Mouse (Mus musculus) stomach, embryonic 14.5 days (tissue): ENCODE data around the gene Myo1e. TPM values are rescaled to one million over a fixed set of nuclear protein-coding genes. Genes with fewer than 3 reads are reported as not detected.

Source experiments
- ATAC-seq: fragments of 200-750 bp; cut with Nextera tagmentation; 2 replicates; pipeline ENCODE4 v1.8.0; 2017; ENCODE audit warnings: low read depth, moderate TSS enrichment; ENCODE audit not compliant: insufficient number of reproducible peaks, insufficient read depth, low FRiP score
- H3K27ac ChIP-seq: fragments of 300-500 bp; sonication (generic); 2 replicates; pipeline ENCODE4 v1.5.1; 2014; ENCODE audit warnings: mild to moderate bottlenecking, low read length, moderate library complexity, mixed read lengths
- H3K27me3 ChIP-seq: fragments of 300-500 bp; sonication (generic); 2 replicates; pipeline ENCODE4 v1.6.1; 2014; ENCODE audit warnings: low read length, control low read depth, mixed read lengths; ENCODE audit not compliant: control insufficient read depth, insufficient read depth
- H3K36me3 ChIP-seq: fragments of 300-500 bp; sonication (generic); 2 replicates; pipeline ENCODE4 v1.6.1; 2014; ENCODE audit warnings: mild to moderate bottlenecking, control low read depth, low read length, moderate library complexity, mixed read lengths; ENCODE audit not compliant: control insufficient read depth, insufficient read depth
- H3K4me1 ChIP-seq: fragments of 300-500 bp; sonication (generic); 2 replicates; pipeline ENCODE4 v1.6.1; 2014; ENCODE audit warnings: low read length, control low read depth, mixed read lengths; ENCODE audit not compliant: control insufficient read depth, insufficient read depth
- H3K4me2 ChIP-seq: fragments of 300-500 bp; sonication (generic); replicated peaks from 2 replicates; pipeline ENCODE4 v1.6.1; 2014; ENCODE audit warnings: low read depth, low read length, control low read depth
- H3K4me3 ChIP-seq: fragments of 300-500 bp; sonication (generic); 2 replicates; pipeline ENCODE4 v1.5.1; 2014; ENCODE audit warnings: low read depth, low read length, control low read depth
- H3K9ac ChIP-seq: fragments of 300-500 bp; sonication (generic); replicated peaks from 2 replicates; pipeline ENCODE4 v1.6.1; 2014; ENCODE audit warnings: low read depth, mild to moderate bottlenecking, control low read depth, low read length, moderate library complexity, mixed read lengths
- H3K9me3 ChIP-seq: fragments of 300-500 bp; sonication (generic); 2 replicates; pipeline ENCODE4 v1.6.1; 2016; ENCODE audit warnings: low read depth, low read length, control low read depth; ENCODE audit not compliant: control insufficient read depth
- WGBS: fragments of 180-500 bp; shearing (Covaris S2); extraction: QIAGEN DNeasy Blood & Tissue Kit; methylation state at CpG from one replicate; pipeline ENCODE4 v1.1.7; 2014; 5-methylcytosine and 5-hydroxymethylcytosine counted together
- polyA plus RNA-seq: library from polyadenylated mRNA; unstranded; fragments of >200 nt; fragmentation: Nextera tagmentation; extraction: Ambion mirVana; gene quantifications from 2 replicates; pipeline ENCODE4 v1.2.1, GENCODE M21; 2014

Gene Myo1e
- polyA plus RNA-seq, 1 experiment from 2014 or later = 23.2 TPM

GRCm38 (mm10) chr9:70410668-70411067 lies 203.5 kb downstream of the Myo1e start:
- no peak overlapping the region; the same call in 1 of the 2 replicates for H3K27ac ChIP-seq
- H3K4me2 ChIP-seq = no peak overlapping the region
- no peaks in the 10 kb centered on the region for H3K4me1 ChIP-seq
- no peak overlapping the region for H3K4me3 ChIP-seq
- H3K36me3 ChIP-seq = peaks cover 73% of the 10 kb centered on the region
- no peak overlapping the region for H3K9ac ChIP-seq
- no peaks in the 10 kb centered on the region for H3K27me3 ChIP-seq
- WGBS = 56% methylated on average over 11 of the region's 11 CpGs
- ATAC-seq = no peak
- H3K9me3 ChIP-seq = no peaks in the 10 kb centered on the region

DNA sequence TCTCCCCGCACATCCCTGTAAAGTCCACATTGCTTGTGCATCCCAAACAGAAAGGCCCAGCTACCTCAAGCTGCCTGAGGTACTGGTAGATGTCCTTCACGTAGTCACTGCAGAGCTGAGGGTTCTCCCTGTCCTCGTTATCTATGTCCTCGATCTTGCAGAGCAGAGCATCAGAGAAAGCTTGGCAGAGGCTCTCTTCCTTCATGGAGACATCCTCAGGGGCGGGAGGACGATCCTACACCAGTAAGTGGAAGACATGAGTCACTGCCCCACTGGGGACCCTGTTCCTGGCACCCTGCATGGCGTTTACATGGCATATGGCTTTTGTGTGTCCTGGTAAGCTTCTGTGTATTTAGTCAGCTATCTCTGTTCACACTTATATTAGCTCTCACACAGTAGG lies 205.9 kb downstream of the Myo1e start:
- ATAC-seq = no peak
- 88% methylated on average over 7 of the region's 7 CpGs for WGBS
- H3K36me3 ChIP-seq = peaks cover 77% of the 10 kb centered on the region
- H3K27me3 ChIP-seq = no peaks in the 10 kb centered on the region
- no peaks in the 10 kb centered on the region for H3K9me3 ChIP-seq
- H3K9ac ChIP-seq = no peak overlapping the region
- H3K4me1 ChIP-seq = no peaks in the 10 kb centered on the region
- H3K27ac ChIP-seq = no peak overlapping the region
- H3K4me3 ChIP-seq = no peak overlapping the region
- H3K4me2 ChIP-seq = no peak overlapping the region

- no peaks in the 10 kb centered on the region for H3K27me3 ChIP-seq
- WGBS = 77% methylated on average over 3 of the region's 3 CpGs
- H3K9ac ChIP-seq = no peak overlapping the region
- H3K4me1 ChIP-seq = peaks cover 8% of the 10 kb centered on the region; the same call in 1 of the 2 replicates
- peaks cover 55% of the 10 kb centered on the region for H3K36me3 ChIP-seq
- ATAC-seq = no peak
- no peak overlapping the region for H3K4me3 ChIP-seq
- no peak overlapping the region for H3K4me2 ChIP-seq
- H3K9me3 ChIP-seq = no peaks in the 10 kb centered on the region
- no peak overlapping the region for H3K27ac ChIP-seq
These were observed 209.3 kb downstream of the Myo1e start for GRCm38 (mm10) chr9:70416412-70416811.

- Histone ChIP-seq H3K27ac (peak within 1 kb of the TSS; percentile 53; the same call in 1 of the 2 replicates), H3K4me1 (peaks cover 8% of the 10 kb centered on the region; the same call in 1 of the 2 replicates), H3K4me2 (peak within 1 kb of the TSS; percentile 91), H3K27me3 (no peaks in the 10 kb centered on the region), H3K36me3 (peaks cover 31% of the 10 kb centered on the region), H3K4me3 (peak within 1 kb of the TSS; percentile 75), H3K9me3 (no peaks in the 10 kb centered on the region), H3K9ac (peak within 1 kb of the TSS; percentile 65)
- ATAC-seq = peak; percentile 98
- WGBS = 2% methylated on average over 45 of the region's 45 CpGs
These were observed 214.3 kb downstream of the Myo1e start, which contains the start of gene Ccnb2 for GRCm38 (mm10) chr9:70421257-70422056. Gene Ccnb2 (minus strand): TSS chr9:70421547.

DNA sequence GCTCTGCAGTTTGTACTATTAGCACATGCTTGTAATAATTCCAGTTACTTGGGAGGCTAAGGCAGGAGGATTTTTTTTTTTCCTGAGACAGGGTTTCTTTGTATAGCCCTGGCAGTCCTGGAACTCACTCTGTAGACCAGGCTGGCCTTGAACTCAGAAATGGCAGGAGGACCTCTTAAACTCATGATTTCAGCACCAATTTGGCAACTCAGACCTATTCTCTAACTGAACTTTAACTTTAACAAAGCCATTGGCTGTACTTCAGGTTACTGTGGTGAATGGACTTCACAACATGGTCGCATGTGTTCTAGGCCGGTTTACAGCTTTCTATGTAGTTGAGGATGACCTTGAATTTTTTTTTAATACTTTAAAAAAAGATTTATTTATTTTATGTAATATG lies 215.5 kb downstream of the Myo1e start:
- Histone ChIP-seq H3K9ac (no peak overlapping the region), H3K4me2 (no peak overlapping the region), H3K36me3 (peaks cover 28% of the 10 kb centered on the region), H3K4me1 (peaks cover 8% of the 10 kb centered on the region; the same call in 1 of the 2 replicates), H3K27me3 (no peaks in the 10 kb centered on the region), H3K4me3 (no peak overlapping the region), H3K27ac (no peak overlapping the region), H3K9me3 (no peaks in the 10 kb centered on the region)
- ATAC-seq = no peak
- 96% methylated on average over 2 of the region's 2 CpGs for WGBS

DNA sequence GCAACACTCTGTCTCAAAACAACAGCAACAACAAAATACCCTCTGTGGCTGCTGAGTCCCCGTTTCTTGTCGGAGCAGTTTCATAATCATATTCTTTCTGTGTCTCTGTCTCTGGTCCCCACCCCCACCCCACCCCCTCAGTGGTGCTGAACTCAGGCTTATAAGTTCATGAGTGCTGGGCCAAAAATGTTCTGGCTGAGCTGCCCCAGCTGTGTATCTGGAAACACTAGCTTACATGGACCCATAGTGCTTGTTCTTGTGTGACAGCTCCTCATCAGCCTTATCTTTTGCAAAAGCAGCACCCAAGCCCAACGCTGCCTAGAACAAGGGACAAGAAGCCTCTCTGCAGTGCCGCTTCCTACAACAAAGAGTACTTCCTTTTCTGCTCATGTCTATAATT lies 232.8 kb downstream of the Myo1e start:
- H3K36me3 ChIP-seq = peaks cover 34% of the 10 kb centered on the region; the same call in 1 of the 2 replicates
- H3K4me3 ChIP-seq = no peak overlapping the region
- no peaks in the 10 kb centered on the region for H3K9me3 ChIP-seq
- no peak overlapping the region for H3K4me2 ChIP-seq
- no peak overlapping the region for H3K27ac ChIP-seq
- ATAC-seq = no peak
- no peaks in the 10 kb centered on the region for H3K4me1 ChIP-seq
- H3K9ac ChIP-seq = no peak overlapping the region
- no peaks in the 10 kb centered on the region for H3K27me3 ChIP-seq
- 85% methylated on average over 4 of the region's 4 CpGs for WGBS

DNA sequence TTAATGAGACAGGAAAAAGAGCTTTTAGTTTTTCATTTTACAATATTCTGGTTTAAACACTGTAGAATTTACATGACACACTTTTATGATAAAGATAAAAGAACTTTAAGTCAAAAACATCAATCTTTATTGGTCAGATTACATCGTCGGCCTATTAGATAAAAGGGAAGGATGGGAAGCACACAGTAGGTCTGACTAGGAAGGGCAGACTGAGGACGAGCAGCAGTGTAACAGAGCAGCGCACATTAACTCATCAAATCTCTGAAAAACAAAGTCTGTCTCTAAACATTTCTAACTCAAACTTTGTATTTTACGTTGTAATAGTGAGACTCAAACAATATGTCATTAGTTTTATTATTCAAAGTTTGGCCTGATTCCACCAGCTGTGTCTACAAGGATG lies 241.9 kb downstream of the Myo1e start:
- H3K9ac ChIP-seq = no peak overlapping the region
- H3K9me3 ChIP-seq = no peaks in the 10 kb centered on the region
- 91% methylated on average over 5 of the region's 5 CpGs for WGBS
- peaks cover 34% of the 10 kb centered on the region for H3K36me3 ChIP-seq
- H3K27ac ChIP-seq = no peak overlapping the region
- no peak overlapping the region for H3K4me3 ChIP-seq
- no peak for ATAC-seq
- no peak overlapping the region for H3K4me2 ChIP-seq
- no peaks in the 10 kb centered on the region for H3K4me1 ChIP-seq
- H3K27me3 ChIP-seq = no peaks in the 10 kb centered on the region
